Mouse (Mus musculus): ENCODE measurements around the gene Exd2.
A peak's percentile ranks its signal among the peaks of the same experiment; 100 is the strongest.
"Not testable (repeated sequence)": the region's sequence is repeated elsewhere in the genome, so short reads cannot be mapped to it uniquely, and the experiment has no call there.

Gene Exd2

DNA sequence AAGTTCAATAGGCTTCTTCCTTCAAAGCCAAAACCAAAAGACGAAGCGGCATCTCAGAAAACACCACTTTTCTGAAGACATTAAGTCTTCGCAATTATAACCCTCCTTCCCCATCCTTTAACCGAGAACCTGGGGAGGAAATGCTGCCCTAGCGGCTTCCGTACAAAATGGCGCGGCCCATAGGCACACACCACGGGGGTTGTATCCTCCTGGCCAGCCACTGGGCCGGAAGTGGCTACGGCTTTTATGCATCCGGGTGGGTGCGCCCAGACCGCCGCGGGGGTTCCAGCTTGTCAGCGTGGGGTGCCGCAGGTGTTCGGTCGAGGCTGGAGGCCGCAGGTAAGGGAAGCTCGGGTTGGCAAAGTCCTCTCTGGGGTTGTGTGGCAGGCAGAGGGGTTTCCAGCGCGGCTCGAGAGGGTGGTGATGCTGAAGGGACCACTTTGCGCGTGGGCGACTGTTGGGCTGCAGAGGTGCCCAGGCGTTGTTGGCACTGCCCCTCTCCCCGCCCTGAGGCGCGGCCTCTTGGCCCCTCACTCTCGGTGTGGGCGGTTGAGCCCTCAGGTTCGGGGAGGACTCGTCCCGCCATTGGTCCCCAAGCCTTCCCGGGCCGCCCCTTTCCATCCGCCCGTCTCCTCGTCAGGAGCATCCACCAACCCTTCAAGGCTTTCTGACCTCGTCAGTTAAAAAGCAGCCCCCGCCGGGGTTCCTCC, at the start of gene Exd2:
Gene Exd2, plus strand, starts transcription at position 154 of the 710 bp plus-strand sequence.
- peak; percentile 89 to 93 for DNase-seq (ENCODE audit: low spot score in 2 of 2)

DNA sequence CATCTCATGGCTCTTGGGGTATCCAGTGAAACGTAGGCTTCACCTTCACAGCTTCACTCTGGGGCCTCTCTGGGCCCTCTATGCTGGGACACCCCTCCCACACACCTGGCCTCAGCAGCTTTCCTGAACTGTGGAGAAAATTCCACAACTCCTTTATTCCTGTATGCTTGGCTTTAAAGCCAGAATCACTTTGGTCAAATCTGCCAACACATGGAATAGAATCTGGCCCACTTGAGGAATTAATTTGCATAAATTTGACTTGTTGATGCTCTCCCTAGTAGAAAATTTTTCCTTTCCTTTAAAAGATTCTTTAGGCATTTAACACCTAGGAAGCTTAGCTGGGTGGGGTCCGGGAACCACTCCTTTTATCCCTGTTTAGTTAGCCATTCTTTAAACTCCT, 47.8 kb upstream of the Exd2 start:
- no peak for DNase-seq (ENCODE audit: low spot score in 2 of 2)

DNA sequence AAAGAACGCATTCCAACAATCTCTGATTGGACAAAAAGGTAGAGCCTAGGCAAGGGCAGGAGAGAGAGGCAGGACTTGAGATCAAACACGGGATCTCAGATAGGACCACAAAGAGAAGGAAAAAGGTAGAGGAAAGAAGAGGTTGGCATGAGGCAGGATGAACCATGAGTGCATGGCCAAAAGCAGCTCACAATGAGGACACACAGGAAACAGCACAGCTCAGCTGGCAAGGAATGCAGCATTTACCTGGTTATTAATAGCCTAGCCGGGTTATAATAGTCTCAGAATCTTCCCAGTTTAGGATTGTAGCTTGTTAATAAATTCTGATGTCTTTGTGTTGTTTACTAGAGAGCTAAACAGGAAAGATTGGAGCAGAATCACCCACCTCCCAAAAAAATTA, 35.2 kb upstream of the Exd2 start:
- DNase-seq (ENCODE audit: low spot score in 2 of 2), result no peak

DNA sequence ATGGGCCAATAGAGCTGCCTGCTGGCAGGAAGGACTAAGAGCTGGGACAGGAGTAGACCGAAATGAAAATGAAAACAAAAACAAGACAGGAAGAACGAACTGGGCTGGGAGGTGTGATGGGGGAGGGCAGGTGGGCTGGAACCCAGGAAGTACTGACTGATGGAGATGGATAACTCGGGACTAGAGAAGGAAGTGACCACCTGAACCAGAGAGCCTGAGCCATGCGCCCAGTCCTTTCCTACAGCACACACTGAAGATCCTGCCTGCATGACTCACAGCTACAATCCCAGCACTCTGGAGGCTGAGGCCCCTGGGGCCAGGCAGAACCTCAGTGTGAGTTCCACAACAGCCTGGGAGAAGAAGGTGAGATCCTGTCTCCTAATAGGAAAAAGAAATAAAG, 29.6 kb upstream of the Exd2 start:
- no peak for DNase-seq (ENCODE audit: low spot score in 2 of 2)

DNA sequence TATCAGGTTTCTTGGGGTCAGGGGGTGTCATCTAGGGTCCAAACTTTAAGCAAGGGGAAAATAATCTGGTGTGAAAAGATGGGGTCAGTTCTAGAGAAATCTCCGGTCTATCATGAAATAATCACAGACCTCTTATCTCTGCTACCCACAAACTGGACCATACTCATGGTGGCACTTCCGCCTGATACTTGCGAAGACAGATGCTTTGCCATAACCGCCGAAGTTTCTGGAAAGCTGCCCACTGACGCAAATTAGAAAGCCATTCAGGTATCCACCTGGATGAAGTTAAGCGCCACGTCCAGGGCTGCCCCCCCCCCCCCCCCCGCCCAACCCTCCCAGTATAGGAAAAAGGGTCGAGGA, 28.3 kb upstream of the Exd2 start:
- no peak for DNase-seq (ENCODE audit: low spot score in 2 of 2)

DNA sequence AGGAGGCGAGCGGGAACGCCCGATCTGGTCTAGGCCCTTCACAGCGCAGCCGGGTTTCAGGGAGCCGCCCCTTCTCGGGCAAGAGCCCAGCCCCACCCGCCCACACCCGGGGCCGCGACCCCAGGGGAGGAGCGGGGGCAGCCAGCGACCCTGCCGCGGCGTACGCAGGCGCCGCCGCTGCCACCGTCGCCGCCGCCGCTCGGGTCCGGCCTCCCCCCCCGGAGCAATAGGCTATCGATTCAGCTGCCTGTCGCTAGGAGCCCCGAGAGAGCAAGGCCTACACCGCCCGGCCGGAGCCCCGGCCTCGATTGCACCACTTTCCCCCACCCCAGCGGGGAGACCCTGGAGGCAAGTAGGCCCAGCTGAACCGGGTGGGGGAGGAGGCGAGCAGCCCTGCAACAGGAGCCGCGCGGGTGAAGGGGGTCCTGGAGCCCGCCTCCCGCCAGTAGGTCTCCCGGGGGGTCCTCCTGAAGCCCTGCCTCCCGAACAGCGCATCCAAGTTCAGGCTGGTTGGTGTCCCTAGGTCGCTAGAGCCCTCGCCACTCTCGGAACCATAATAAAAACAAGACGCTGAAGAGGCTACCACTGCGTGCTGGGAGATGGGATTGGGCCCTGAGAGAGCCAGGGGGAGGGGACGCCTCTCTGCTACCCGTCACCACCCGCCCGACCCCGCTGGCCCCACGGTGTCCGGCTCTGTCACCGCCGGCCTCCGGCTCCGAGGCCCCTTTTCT, 27.8 kb upstream of the Exd2 start:
- peak; percentile 76 to 89 for DNase-seq (ENCODE audit: low spot score in 2 of 2)

DNA sequence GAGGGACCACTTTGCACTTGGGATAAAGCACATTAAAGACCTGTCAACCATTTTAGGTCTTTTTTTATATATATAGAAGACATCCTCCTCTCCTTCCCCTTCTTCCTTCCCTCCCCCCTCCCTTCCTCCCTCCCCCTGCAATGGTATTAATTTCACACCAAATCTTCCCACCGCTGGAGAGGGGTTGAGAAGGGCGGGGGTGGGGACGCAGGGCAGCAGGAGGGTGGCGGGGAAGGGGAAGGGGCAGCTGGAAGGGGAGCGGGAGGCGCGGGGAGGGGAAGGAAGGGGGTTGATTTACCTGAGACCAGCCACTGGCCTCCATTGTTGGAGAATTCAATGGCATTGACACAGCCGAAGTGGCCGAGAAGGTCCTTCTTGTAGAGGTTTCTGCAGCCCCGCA, 27.0 kb upstream of the Exd2 start:
- DNase-seq (ENCODE audit: low spot score in 2 of 2), result no peak

DNA sequence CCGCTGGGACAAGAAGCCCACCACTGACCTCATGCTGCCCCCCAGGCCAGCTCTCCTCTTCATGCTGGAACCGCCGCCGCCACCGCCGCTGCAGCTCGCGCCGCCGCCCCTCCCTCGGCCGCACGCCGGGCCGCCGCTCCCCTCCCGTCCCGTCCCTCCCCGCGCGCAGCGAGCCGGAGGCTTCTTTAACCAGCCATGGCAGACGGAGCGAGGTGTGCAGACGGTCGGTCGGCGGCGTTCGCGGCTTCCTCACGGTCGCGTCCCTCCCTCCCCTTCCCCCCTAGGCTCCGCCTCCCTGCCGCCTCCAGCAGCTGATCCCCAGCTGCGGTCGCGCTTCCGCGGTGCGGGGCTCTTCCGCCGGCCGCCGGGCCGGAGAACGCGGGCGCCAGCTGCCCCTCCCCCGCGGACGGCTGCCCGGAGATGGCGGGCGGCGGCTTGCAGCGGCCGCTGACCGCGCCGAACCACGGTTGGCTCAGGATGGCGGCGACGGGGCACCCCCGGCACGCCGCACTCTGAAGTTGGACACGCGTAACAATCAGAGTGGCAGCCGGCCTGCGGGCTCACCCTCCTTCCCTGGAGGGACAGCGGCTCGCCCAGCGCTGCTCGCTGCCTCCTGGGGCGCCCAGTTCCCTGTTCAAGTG, 26.4 kb upstream of the Exd2 start, which contains the start of gene Dcaf5:
Gene Dcaf5, minus strand, starts transcription at position 266 of the 641 bp plus-strand sequence.
- peak; percentile 76 to 89 for DNase-seq (ENCODE audit: low spot score in 2 of 2)

DNA sequence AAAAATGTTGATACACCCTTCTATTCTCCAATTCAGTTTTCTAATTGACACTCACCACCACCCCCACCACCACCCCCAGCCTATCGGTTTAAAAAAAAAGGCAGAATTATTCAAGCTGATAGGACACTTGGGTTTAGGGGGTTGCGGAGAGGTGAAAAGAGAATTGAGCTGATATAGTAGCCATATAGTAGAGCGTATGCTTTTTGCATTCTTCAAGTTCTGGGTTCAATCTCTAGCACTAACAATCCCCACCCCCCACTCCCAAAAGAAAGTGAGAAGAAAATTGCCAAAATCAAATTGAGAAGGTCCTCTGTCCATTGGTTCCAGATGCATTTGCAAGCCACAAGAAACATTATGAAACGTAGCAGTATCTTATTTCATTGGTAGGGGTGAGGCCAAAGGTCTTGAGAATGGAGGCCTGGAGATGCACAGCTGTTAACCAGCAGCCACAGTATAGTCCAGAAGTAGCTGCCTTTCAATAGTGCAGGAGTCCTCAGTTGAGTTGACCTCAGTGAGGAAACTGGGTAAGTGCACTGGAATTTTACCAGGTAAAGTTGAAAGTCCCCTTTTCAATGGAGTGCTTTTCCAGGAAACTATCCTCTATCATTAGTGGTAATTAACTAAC, 25.7 kb upstream of the Exd2 start:
- DNase-seq (ENCODE audit: low spot score in 2 of 2), result no peak

DNA sequence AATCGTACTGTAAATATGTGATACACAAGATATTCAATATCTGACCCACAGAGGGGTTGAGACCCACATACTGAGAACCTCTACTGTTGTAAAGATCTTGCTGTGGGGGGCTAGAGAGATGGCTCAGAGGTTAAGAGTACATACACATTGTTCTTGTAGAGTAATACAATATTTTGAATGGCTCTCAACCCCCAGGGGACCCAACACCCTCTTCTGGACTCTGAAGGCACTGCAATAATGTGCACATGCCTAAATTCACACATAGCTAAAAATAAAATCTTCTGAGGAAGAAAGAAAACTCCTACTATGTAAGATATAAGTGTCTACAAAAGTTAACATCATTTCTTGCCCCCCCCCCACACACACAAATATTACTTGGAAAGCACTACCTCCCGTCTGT, 21.9 kb upstream of the Exd2 start:
- DNase-seq (ENCODE audit: low spot score in 2 of 2), result peak; percentile 33 to 62

DNA sequence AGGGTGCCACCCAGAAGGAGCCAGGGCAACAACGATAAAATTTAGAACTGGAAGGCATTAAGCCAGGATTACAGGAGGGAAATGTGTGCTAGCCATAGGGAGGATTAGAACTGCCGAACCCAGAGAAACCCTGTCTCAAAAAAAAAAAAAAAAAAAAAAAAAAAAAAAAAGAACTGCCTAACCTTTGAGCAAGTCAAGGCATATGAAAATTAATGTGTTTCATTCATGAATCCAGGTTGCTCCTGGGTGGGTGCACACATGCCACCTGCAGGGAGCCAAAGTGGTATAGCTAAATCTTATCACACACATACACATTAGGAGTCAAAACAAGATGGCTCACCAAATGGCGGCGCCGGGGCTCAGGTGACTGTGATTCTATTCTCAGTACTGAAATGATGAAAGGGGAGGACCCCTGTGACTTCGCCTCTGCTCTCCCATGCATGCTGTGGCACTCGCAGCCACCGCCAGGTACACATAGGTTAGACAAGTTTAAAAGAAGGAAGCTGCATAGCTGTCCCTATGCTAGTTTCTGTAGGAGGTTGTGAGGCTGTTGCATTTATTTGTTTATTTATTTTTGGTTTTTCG, 18.3 kb upstream of the Exd2 start:
- peak in 1 of 2 experiments; percentile 50 for DNase-seq (ENCODE audit: low spot score in 2 of 2)

DNA sequence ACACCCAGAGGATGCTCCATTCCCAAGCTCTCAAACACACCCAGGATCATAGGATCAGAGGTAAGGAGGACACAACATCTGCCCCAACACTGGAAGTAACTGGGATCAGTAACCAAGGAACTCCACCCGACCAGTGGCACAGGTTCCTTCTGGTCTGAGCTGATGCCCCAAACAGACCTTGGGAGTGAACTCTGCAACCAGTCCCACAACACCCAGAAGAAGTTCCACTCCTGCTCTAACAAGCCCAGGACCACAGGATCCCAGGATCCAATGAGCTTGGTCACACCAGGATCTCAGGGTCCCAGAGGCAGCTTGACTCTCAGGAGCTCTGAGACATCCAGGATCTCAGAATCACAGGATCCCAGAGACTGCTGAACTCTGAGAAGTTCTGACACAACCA, 9.4 kb upstream of the Exd2 start:
- DNase-seq (ENCODE audit: low spot score in 2 of 2), result peak in 1 of 2 experiments; percentile 50

DNA sequence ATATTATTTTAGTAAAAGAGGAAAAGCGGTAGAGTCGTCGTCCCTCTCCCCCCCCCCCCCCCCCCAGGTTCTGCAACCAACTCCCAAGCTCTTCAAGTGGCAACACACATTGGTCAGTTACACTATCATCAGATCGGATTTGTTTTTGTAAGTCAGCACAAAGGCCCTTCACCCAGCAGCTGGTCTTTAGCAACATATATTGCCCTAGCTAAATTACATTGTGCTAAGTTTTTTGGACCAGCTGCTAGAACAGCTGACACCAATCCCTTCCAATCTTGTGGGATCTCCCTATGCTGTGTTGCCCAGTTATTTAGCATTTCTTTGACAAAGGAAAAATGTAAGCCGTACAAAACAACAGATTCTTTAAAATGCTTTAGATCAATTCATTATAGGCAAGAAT, 4.9 kb upstream of the Exd2 start:
- peak in 1 of 2 experiments; percentile 0 for DNase-seq (ENCODE audit: low spot score in 2 of 2)

DNA sequence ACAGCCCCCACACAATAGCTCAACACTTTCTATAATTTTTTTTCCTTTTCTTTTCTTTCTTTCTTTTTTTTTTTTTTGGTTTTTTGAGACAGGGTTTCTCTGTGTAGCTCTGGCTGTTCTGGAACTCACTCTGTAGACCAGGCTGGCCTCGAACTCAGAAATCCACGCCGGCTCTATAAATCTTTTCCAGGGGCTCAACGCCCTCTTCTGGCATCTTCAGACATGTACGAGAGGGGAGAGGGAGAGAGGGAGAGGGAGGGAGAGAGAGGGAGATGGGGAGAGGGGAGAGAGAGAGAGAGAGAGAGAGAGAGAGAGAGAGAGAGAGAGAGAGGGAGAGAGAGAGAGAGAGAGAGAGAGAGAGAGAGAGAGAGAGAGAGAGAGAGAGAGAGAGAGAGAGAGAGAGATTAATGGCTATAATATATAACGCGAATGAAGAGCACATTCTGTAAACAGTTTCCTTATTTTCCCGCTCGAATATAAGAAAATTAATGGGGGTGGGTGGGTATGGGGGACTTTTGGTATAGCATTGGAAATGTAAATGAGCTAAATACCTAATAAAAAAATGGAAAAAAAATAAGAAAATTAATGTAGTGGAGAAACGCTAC, 501 bp upstream of the Exd2 start:
- not testable (repeated sequence) for DNase-seq (ENCODE audit: low spot score in 2 of 2)

DNA sequence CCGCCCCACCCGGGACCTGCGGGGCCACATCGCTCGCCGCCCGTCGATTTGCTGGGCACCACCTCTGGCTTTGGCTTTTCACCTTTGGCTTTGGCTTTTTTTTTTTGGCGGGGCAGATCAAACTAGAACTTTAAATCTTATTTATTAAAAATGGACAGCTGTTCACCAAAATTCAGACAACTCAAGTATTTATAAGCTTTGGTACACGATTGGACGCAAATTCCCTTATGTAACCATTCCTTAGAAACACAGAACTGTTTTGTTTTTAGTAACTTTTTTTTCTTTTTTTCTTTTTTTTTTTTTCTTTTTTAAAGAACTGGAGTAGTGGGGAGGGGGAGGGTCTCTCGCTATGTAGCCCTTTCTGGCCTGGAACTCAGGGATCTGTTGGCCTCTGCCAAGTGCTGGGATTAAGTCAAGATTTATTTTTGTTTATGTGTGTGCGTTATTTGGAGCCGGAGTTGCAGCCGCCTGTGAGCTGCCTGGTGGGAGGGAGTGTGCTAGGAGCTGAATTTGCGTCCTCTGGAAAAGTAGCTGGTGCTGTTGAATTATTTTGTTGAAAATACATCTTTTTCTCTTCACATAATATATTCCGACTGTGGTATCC, 873 bp downstream of the Exd2 start:
- no peak for DNase-seq (ENCODE audit: low spot score in 2 of 2)

DNA sequence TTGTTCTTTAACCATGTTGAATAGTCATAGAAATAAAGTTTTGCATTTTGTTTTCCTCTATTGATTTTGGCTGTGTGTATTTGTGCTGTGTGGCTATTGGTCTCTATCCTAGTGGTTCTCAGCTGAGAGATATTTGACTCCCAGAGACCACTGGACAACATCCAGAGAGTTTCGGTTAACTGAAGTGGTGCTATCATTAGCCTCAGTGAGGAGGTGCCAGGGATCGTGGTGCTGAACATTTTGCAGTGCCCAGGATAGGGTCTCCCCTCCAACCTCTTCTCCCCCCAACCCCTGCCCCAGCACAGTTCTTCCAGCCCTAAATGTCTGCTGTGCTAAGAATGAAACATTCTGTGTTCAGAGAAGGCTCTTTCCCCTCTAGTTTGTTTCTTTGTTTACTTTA, 7.3 kb downstream of the Exd2 start:
- DNase-seq (ENCODE audit: low spot score in 2 of 2), result no peak

DNA sequence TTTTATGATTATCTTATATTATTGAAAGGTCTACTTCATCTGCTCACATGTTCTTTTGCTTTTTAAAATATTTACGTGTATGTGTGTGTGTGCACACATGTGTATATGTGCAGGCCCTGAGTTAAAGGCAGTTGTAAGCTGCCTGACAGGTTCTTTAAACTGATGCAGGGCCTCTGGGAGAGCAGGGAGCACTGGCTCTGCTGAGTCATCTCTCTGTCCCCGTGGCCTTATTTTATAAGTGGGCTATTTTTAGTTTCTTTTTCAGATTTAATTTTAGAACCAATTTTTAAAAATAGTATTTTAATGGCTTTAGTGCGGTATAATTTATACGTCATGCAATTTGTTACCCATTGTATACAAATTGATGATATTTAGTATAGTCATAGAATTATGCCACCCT, 9.0 kb downstream of the Exd2 start:
- DNase-seq (ENCODE audit: low spot score in 2 of 2), result no peak

DNA sequence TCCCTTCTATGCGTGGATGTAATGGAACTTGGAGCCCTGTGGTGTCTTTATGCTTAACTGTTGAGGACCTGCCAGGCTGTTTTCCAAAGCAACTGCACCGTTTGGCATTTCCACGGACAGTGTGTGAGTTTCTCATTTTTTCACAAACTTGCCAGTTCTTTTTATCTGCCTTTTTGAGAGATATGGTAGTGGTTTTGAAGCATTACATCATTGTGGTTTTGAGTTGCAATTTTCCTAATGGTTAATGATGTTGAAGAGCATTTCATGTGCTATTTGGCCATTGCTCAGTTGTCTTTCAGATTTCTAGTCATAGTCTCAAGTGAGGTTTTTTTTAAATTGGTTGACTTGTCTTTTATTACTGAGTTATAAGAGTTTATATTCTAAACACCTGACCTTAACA, 10.8 kb downstream of the Exd2 start:
- DNase-seq (ENCODE audit: low spot score in 2 of 2), result no peak

DNA sequence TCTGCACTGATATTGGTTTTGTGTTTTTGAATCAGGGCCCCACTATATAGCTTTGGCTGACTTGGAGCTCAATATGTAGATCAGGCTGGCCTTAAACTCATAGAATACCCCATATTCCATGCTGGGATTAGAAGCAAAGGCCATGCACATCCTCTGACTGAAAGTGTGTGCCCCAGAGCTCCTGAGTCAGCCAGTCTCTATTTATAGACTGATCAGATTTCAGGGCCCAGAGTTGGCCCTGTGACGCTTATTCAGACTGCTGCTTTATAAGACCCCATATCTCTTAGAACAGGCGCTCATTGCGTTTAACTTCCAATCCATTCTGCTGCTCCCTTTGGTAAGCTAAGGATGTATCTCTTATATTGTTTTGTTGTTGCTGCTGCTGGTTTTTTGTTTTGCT, 17.1 kb downstream of the Exd2 start:
- DNase-seq (ENCODE audit: low spot score in 2 of 2), result no peak

DNA sequence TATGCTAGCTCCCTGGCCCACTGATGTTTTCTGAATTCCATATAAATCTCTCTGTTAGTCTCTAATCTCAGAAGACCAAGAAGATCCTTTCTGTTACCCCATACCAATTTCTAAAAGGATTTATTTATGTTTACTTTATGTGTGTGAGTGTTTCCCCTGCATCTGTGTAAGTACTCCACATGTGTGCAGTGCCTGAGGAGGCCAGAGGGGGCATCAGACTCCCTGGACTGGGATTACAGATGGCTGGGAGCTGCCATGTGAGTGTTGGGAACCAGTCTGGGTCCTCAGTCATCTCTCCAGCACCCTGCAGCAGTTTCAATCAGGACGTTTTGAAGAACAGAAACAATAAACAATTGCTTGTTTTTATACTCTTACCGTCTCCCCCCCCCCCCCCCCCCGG, 20.5 kb downstream of the Exd2 start:
- no peak for DNase-seq (ENCODE audit: low spot score in 2 of 2)

DNA sequence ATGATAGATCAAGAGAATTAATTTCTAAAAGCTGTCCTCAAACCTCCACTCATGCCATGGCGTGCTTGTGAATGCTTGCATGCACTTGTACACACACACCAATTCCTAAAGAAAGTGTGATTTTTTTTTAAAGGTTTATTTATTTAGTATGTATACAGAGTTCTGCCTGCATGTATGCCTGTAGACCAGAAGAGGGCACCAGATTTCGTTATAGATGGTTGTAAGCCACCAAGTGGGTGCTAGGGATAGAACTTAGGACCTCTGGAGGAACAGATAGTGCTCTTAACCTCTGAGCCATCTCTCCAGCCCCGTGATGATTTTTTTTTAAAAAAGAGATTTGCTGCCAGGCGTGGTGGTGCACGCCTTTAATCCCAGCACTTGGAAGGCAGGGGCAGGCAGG, 30.4 kb downstream of the Exd2 start:
- DNase-seq (ENCODE audit: low spot score in 2 of 2), result no peak
